Mouse (Mus musculus) frontal cortex, postnatal 10 days (tissue): Measurements from ENCODE around the gene Ndufb6.

ENCODE experiments used
- DNase-seq, 2 experiments: peaks; one replicate each; pipeline ENCODE4 v3.0.0; 2022; ENCODE audit warnings: low spot score in 2 of 2, mixed read lengths in 1 of 2

Gene Ndufb6

DNA sequence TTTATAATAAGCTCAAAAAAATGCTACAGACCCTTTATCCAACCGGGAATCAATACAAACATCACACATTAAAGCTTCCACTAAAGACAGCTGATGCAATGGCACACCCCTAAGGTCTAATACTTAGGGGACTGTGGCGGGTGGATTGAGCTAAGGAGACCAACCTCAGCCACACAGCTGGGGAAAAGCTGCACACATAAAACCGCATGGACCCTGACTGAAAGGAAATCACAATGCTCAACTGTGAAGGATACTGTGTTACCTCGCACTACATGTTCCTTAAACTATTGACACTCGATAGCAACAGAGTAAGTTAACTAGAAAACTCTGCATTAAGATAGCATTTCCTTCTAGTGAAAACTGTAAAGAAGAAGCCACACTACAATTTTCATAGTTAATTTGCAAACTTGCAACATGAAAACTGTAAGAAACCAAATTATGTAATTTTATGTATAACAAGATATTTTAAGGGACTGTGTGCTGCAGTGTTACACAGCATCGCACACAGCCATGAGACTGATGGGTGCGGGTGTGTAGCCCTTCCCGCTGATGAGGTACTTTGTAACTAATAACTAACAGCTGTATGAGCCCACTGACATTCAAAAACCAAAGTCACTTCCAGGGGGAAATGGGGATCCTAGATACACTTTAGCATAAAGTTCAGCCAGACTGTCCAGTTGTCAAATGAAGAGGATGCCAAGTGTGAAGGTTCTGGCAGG is 24.7 kb downstream of the Ndufb6 start:
- DNase-seq, result no peak

DNA sequence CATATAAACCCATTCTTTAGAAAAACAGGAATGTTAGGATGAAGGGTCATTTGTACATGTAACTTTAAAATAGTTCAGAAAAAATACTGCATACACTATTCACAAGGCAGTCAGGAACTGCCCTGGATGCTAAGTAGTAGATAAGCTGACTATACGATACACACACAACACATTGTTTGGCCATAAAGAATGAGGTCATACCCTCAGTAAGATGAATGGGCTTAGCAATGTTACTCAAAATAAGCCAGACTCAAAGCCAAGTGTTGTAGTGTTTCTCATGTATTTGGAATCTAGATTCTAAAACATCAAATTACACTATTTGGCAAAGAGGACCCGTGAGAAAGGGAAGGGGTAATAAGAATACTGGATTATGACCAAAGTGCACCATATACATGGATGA is 25.5 kb downstream of the Ndufb6 start:
- no peak for DNase-seq

DNA sequence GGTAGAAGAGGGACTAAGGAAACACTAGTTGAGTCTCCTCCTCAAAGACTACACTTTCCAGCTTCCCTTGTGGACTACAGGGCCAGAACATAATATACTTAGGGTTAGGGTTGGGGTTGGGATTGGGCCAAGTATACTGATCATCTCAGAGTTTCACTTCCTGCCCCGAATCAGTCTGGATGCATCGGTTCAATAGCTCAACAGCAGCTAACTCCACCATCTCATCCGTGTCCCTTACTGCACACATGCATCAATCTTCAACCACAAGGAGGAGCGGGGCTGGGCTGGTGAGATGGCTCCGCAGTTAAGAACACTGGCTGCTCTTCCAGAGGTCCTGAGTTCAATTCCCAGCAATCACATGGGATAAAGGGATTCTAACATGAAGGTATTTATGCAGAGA is 28.2 kb downstream of the Ndufb6 start:
- DNase-seq, result no peak

DNA sequence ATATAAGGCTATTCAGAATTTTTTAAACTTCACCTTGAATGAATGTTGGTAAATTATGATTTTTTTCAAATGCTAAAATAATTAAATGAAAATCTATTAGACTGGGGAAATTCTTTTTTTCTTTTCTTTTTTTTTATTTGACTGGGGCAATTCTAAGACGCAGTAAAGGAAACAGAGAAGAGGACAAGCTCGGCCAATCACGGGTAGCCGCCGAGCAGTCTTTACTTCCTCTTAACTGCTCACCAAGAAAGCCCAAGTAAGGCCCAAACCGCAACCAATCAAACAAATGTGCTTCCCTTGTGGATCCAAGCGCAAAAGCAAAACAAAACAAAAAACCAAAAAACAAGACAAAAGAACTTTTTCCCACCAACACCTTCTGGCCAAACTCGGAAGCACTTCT is 35.2 kb downstream of the Ndufb6 start:
- no peak for DNase-seq

DNA sequence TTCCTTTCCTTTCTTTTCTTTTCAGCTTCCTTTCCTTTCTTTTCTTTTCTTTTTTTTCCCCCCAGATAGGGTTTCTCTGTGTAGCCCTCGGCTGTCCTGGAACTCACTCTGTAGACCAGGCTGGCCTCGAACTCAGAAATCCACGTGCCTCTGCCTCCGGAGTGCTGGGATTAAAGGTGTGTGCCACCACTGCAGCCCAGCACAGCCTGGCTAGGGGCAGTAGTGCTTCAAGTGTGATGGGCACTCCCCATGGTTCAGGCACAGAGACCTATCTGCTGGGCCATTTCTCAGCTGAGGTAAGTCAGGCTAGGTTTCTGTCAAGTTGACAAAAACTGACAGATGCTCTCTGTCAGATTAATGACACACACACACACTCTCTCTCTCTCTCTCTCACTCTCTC is 36.2 kb downstream of the Ndufb6 start:
- DNase-seq, result no peak

DNA sequence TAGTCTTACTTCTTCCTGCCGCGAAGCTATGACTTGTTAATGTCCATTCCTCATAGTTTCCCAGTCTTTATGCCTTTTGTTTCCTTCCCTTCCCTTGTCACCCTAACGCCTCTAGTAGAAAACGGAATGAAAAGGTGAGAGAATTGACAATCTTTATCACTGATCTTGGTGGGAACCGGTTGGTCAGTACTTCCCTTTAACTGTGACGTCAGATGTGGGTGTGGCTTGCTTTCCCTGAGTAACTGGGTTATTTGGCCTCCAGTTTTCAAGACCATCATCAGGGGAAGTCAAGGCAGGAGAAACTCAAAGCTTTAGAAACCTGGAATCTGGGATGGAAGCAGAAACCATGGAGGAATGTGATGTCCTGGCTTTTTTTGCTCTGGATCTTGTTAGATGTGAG is 37.3 kb downstream of the Ndufb6 start:
- DNase-seq, result no peak

DNA sequence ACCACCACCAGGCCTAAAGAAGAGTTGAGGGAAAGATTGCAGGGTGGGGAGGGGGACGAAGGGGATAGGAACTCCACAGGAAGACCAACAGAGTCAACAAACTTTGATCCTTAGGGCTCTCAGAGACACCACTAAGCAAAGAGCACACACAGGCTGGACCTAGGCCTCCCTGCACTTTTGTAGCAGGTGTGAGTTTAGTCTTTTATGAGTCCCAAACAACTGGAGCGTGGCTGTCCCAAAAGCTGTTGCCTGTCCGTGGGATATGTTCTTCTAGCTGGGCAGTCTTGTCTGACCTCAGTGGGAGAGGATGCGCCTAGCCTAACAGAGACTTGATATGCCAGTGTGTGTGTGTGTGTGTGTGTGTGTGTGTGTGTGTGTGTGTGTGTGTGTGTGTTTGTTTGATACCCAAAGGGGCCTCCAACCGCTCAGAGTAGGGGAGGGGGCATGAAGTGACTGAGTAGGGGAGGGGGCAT is 38.9 kb downstream of the Ndufb6 start:
- no peak for DNase-seq

DNA sequence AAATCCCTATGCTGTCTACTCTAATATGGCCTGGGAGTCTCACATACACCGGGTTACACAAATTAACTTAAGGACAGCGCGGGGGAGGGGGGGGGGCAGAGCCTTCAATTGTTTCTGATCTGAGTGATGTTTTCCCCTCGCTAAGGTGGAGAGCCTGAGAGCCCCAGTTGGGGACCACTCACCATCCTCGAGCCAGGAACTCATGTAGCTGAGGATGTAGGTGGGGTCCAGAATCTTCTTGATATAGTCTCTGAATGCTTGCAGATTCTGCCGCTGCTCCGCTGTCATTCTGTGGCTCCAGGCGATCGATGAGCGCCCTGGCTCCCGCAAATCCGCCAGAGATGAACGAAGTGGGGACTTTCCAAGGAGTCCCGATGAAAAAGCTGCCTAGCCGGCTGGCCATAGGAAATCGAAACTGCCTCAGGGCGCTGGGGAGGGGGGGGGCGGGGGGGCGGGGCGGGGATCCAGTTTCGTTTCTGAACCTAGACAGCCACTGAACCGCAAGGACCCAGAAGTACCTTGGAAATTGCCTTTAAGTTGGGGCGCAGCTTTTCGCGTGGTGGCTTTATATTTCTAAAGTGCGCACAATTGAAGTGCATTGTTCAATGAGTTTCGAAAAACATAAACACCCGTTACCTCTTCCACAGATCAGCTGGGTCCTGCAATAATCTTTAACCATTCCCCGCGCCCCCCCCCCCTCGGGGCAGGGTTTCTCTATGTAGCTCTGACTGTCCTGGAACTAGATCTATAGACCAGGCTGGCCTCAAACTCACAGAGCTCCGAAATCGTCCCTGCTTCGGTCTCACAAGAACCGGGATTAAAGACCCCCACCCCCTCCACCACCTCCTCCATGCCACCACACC is 39.6 kb downstream of the Ndufb6 start, which contains the start of gene Ddx58:
Gene Ddx58, minus strand, starts transcription at position 420 of the 863 bp plus-strand sequence.
- no peak for DNase-seq

DNA sequence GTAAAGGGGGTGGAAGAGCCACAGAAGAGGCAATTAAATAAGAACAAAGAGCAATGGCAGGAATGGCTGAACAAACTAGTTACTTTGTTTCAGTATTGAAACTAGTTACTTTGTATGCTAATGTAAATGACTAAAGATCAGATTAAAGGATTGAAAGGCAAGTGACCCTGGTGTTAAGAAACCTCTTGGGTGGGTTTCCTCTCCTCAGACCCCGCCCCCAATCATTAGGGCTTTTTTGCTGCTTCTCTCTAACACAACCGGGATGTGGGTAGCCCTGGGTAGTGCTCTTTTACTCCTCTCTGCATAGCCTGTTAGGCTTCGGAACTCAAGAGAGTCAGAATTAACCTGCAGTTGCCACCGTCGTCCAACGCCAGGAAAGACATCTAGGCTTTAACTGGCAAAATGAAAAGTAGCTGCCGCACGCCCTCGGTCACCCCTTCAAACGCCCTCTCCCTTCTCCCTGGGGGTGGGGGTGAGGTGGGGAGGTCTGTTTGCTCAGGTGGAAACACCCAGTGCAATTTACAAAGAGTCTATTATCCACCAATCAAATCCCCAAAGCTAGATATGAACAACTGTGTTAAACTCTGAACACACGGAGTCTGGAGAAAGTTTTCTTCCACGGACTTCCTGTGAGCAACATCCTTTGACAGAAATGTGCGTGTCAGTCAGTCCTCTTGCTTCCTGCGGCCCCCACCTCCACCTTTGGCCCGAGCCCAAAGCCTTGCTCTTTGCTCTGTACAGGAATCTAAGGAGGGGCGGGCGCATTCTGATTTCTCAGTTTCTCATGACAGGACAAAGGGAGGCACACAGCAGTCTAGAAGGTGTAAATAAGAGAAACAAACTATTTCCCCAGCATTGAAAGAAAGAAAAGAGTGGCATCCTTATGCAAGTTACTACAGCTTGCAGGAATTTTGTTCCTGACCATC is 40.5 kb downstream of the Ndufb6 start:
- DNase-seq, result no peak

DNA sequence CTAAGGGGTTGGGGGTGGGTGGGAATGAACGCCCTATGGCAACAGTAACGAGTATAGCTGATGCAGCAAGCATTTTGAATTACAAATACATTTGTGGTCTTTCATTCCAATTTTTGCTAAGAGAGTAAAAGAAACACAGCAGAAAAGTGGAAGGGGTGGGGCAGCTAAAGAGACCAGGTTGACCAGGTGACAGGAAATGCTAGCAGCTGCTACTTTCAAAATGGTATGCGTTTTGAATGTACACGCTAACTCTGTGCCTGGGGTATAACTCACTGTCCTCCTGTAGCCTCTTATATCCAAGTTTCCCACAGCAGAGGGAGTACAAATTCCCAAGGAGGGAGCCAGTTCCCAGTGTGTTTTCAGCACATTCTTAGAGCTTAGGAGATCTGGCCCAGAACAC is 42.4 kb downstream of the Ndufb6 start:
- no peak for DNase-seq

DNA sequence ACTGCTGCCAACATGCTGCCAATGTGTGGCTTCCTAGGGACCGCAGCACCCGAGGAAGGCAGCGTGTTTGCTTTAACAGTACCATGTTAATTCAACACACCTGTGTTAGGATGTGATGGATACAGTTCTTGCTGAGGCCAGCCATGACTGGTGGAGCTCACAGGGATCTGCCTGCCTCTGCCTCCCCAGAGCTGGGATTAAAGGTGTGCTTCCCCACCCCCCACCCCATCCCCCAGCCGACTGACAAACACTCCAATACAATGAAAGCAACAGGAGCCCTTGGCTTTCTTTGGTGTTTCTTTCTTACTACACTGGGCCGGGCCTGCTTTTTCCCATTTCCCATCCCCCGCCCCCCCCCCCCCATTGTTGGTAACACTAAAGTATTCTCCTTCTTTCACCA is 45.0 kb downstream of the Ndufb6 start:
- DNase-seq, result no peak

DNA sequence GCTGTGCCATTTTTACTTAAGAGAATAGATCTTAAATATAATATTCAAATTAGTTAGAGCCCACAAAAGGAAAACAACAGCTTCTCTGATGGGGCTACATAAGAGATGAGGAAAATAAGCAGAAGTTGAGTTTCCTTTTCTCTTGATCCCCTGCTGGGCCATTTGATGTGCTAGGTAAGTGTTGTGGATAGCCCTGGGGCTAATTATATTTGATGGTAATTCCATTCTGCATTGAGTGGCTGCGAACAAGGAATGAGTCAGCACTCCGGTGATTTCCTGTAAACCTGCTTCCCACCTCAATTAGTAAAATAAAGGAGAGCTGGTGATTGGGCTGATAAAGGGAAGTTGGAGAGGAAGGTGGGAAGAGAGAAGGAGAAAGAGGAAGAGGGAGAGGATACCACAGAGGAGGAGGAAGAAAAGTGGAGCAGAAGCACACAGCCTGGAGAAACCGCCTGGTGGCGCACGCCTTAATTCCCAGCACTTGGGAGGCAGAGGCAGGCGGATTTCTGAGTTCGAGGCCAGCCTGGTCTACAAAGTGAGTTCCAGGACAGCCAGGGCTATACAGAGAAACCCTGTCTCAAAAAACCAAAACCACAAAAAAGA is 46.1 kb downstream of the Ndufb6 start:
- DNase-seq, result no peak

DNA sequence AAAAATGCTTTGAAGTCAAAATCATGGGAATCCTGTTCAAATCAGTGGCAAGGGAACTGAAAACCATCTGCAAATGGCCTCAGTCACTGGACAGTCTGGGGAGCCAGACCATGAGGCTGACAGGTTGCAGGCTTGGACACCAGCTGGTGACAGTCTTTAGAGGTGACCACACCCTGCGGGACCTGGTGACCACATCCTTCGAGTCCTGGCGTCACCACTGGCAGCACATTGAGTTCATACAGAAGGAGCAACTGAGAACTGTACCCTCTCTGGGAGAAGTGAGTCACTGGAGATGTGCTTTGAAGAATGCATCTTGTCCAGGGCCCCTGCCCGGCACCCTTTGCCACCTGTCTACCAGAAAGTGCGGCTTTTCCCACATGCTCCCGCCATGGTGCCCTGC is 49.5 kb downstream of the Ndufb6 start:
- no peak for DNase-seq

DNA sequence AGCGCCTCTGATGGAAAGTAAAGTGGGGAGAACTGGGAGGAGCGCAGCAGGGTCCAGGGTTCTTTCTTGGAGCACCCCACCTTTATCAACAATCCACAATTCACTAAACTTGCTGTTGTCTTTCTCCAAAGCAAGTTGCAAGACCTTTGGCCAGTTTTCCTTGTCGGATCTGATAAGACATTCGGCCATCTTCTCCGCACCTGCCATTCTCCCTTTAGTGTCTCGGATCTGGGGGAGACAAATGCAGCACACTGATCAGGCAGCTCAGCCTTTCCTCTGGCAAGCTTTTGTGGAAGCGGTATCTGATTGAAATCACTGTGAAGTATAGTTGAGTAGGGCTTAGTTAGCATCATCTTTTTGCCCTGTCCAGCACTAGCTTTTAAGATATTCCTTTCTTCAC is 51.3 kb downstream of the Ndufb6 start:
- DNase-seq, result no peak

DNA sequence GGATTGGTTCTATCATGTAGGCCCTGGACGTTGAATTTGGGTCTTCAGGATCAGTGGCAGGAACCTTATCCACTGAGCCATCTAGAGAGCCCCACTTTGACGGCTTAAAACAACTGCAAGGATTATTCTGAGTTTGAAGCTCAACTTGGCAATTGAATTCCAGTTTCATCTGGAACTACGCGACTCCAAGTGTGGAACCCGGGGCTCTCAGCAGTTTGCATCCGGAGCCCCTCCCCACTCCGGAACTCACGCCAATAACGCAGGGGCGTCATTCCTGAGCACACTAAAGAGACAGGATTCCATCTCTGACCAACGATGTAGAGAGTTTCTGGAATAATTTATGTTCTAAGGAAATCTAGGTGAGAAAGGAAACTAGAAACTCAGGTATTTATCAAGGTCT is 52.1 kb downstream of the Ndufb6 start:
- no peak for DNase-seq

DNA sequence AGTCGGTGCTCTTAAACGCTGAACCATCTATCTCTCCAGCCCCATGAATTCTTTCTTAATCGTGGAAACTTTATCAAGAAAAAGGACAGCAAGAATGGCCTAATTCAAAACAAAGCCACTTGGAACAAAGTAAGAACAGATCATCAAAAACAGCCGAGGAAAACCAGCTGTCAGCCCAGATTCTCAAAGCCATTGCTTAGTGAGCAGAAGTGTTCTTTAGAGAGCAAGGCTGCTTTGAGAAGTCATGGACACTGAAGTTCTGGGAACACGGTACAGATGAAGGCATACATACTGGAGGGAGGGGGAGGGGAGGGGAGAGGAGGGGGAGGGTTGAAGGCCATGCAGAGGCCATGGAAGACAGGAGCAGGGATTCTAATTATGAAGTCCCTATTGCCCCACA is 53.1 kb downstream of the Ndufb6 start:
- DNase-seq, result no peak

DNA sequence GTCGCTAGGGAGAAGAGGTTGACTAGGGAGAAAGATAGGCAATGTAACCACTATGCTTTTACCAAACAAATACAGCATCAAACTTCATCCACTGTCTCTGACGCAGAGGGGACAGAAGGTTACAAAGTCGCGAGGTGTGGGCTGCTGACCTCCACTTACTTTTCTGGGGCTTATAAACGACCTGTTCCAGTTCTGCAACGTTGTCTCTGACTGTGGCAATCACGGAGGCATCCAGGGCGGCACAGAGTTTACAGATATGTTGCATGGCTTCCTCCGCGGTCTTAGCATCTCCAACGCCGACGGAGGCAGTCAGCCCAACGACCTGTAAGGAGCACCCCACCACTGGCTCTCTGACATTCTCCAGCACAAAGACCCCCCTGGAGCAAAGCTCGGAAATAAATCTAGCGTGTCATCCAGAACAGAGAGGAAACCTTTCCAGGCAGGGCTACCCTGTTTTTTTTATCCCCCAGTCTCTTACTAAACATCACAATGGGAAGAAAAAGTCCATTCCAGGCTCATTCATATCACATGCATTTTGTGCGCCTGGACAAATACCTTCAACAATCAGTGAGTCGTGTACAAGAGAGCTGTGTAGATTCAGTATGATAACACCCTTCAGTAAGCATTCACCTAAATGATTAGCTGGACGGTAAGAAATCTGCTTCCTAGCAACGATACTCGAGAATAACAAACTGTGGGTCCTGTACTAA is 57.2 kb downstream of the Ndufb6 start:
- no peak for DNase-seq

DNA sequence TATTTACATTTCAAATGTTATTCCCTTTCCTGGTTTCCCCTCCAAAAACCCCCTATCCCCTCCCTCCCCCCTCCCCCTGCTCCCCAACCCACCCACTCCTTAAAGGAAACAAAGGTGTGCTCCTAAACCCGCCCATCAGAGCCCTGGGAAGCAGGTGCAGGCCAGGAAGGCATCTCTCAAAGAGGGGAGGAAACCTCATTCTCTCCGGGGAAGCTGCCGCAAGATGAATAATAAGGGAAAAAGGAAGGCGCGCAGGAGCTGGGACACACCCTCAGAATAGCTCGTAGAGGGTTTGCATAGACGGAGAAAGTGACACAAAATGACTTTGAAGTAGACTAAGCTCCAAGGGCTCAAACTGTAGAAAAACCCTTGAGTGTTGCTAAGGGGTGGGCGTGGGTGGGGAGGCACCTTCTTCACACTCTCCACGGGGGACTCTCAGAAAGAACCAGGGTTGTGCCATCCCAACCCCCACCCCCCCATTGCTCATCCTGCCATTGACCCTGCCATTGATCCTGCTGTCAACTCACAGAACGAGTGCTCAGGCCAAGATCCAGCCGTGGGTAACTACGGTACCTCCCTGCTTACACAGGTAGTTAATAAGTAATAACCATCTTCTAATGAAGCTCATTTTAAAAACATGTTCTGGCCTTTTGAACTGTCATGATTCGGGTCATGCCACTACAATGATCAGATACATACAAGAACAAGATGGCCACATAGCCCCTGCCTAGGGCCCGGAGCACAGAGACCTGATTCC is 58.0 kb downstream of the Ndufb6 start:
- DNase-seq, result no peak
